15 mouse cellular contexts compared by ENCODE assay signal in the genomic region with DNA sequence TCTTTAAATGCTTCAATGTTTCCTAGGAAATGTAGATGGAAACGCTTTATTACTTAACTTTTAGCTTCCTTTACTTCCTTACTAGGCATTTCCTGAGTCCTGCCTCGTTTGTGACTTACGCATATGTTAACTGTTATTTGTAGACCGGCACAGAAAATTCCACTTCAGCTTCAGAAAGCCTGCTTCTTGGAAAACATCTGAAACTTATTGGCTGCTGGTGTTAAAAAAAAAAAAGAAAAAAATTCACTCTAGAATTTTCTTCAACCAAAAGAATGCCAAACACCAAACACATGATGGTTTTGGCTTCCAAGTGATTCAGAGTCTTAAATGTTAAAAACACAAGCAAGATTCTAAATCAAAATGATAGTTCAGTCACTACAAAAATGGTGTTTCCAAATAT. TPM values are rescaled to one million over a fixed set of nuclear protein-coding genes. Genes with fewer than 3 reads are reported as not detected.
DNase-seq lines count a peak whose midpoint lies in the region; ATAC-seq lines count a peak whose summit lies in the region.
"Had no signal": no experiment of that assay in that cellular context is flagged by ENCODE, and none has a peak within 500 bp of the region (broad histone marks: within the 10 kb centered on the region; RNA-seq: fewer than 3 reads in every experiment).

No protein-coding gene starts in this region.

- no peaks in the 10 kb centered on the region for H3K36me3 ChIP-seq in hindbrain, embryonic 10.5 days
- H3K36me3 ChIP-seq in hindbrain, embryonic 13.5 days: no peaks in the 10 kb centered on the region
- no peaks in the 10 kb centered on the region for H3K36me3 ChIP-seq in embryonic facial prominence, embryonic 11.5 days (replicated peaks; ENCODE audit: control insufficient read depth, insufficient read depth, low read depth, low read length)
- peaks cover 28% of the 10 kb centered on the region for H3K36me3 ChIP-seq in limb, embryonic 10.5 days
- H3K36me3 ChIP-seq: midbrain, embryonic 15.5 days; neural tube, embryonic 12.5 days had no signal

- no peak for ATAC-seq in hindbrain, embryonic 13.5 days (ENCODE audit: low FRiP score)
- no peak for ATAC-seq in embryonic facial prominence, embryonic 11.5 days (replicated peaks; ENCODE audit: insufficient number of reproducible peaks, low FRiP score, low TSS enrichment, low read depth)
- ATAC-seq: inflammation-experienced regulatory T-cells, adult 6 months; midbrain, embryonic 15.5 days had no signal

- no peak overlapping the region for H3K4me2 ChIP-seq in hindbrain, embryonic 13.5 days
- peak overlapping the region; percentile 25 for H3K4me2 ChIP-seq in embryonic facial prominence, embryonic 11.5 days (ENCODE audit: low read depth, low read length)
- H3K4me2 ChIP-seq: midbrain, embryonic 15.5 days had no signal

- H3K27ac ChIP-seq in hindbrain, embryonic 10.5 days: no peak overlapping the region
- H3K27ac ChIP-seq in hindbrain, embryonic 13.5 days: no peak overlapping the region
- H3K27ac ChIP-seq in embryonic facial prominence, embryonic 11.5 days (replicated peaks; ENCODE audit: low read depth, low read length): no peak overlapping the region; the same call in 1 of the 2 replicates
- H3K27ac ChIP-seq in limb, embryonic 10.5 days: peak overlapping the region; percentile 92
- H3K27ac ChIP-seq: midbrain, embryonic 15.5 days; neural tube, embryonic 12.5 days had no signal

- peak overlapping the region; percentile 6; the same call in 1 of the 2 replicates for H3K4me3 ChIP-seq in hindbrain, embryonic 10.5 days
- no peak overlapping the region for H3K4me3 ChIP-seq in hindbrain, embryonic 13.5 days
- peak overlapping the region; percentile 30 for H3K4me3 ChIP-seq in embryonic facial prominence, embryonic 11.5 days (ENCODE audit: low read depth, low read length)
- peak overlapping the region; percentile 71 for H3K4me3 ChIP-seq in limb, embryonic 10.5 days
- H3K4me3 ChIP-seq: midbrain, embryonic 15.5 days; neural tube, embryonic 12.5 days had no signal

- peaks cover 35% of the 10 kb centered on the region for H3K27me3 ChIP-seq in hindbrain, embryonic 10.5 days (ENCODE audit: insufficient read depth, poor library complexity, severe bottlenecking)
- H3K27me3 ChIP-seq in hindbrain, embryonic 13.5 days: peaks cover 37% of the 10 kb centered on the region
- H3K27me3 ChIP-seq in embryonic facial prominence, embryonic 11.5 days (ENCODE audit: control insufficient read depth, insufficient read depth, low read length): no peaks in the 10 kb centered on the region
- H3K27me3 ChIP-seq in limb, embryonic 10.5 days (ENCODE audit: low read depth, poor library complexity, severe bottlenecking): no peaks in the 10 kb centered on the region

- H3K9me3 ChIP-seq in hindbrain, embryonic 10.5 days: no peaks in the 10 kb centered on the region
- H3K9me3 ChIP-seq in hindbrain, embryonic 13.5 days: no peaks in the 10 kb centered on the region
- H3K9me3 ChIP-seq in embryonic facial prominence, embryonic 11.5 days (replicated peaks; ENCODE audit: control insufficient read depth, low read length): no peaks in the 10 kb centered on the region
- no peaks in the 10 kb centered on the region for H3K9me3 ChIP-seq in limb, embryonic 10.5 days (replicated peaks)
- H3K9me3 ChIP-seq: midbrain, embryonic 15.5 days; neural tube, embryonic 12.5 days had no signal

- DNase-seq in hindbrain, embryonic 10.5 days (ENCODE audit: low spot score): no peak
- peak; percentile 79 for DNase-seq in NIH3T3 (ENCODE audit: low read depth)
- peak; percentile 62 for DNase-seq in embryonic facial prominence, embryonic 11.5 days (ENCODE audit: low spot score)
- no peak for DNase-seq in limb, embryonic 10.5 days (ENCODE audit: low spot score)
- no peak for DNase-seq in adrenal gland, adult (ENCODE audit: inconsistent age in 2 of 2, low spot score in 1 of 2)
- DNase-seq in right cerebral cortex, postnatal 10 days (ENCODE audit: low spot score in 2 of 2): no peak
- DNase-seq in embryo, embryonic 10 days (ENCODE audit: low spot score): no peak
- DNase-seq: cerebellum, postnatal 10 days; heart, postnatal 10 days; layer of hippocampus, adult 9-11 months; lung, postnatal 36 days had no signal

- H3K9ac ChIP-seq in hindbrain, embryonic 13.5 days: no peak overlapping the region
- H3K9ac ChIP-seq in embryonic facial prominence, embryonic 11.5 days (replicated peaks; ENCODE audit: low read length): 0 out of 2 replicates have a peak overlapping the region, but pooled peaks have one; percentile 30
- H3K9ac ChIP-seq: midbrain, embryonic 15.5 days; neural tube, embryonic 12.5 days had no signal

- peaks cover 18% of the 10 kb centered on the region; the same call in 1 of the 2 replicates for H3K4me1 ChIP-seq in hindbrain, embryonic 10.5 days (replicated peaks)
- H3K4me1 ChIP-seq in hindbrain, embryonic 13.5 days (replicated peaks): peaks cover 20% of the 10 kb centered on the region
- H3K4me1 ChIP-seq in embryonic facial prominence, embryonic 11.5 days (ENCODE audit: control insufficient read depth, insufficient read depth, low read length): no peaks in the 10 kb centered on the region
- H3K4me1 ChIP-seq in limb, embryonic 10.5 days: peaks cover 19% of the 10 kb centered on the region

- WGBS in hindbrain, embryonic 10.5 days: 74% methylated on average over 4 of the region's 4 CpGs
- 86% methylated on average over 4 of the region's 4 CpGs for WGBS in hindbrain, embryonic 13.5 days
- WGBS in embryonic facial prominence, embryonic 11.5 days: 33% methylated on average over 4 of the region's 4 CpGs
- 46% methylated on average over 4 of the region's 4 CpGs for WGBS in limb, embryonic 10.5 days

RNA-seq across cellular contexts. Expression of a gene that starts 3.4 kb away (rescaled TPM):
- 13.7 and 15.7 TPM in 2 replicates for polyA plus RNA-seq in hindbrain, embryonic 10.5 days (2016; fragmentation: Nextera tagmentation; extraction: Ambion mirVana)
- 4.3 and 4.4 TPM in 2 replicates for polyA plus RNA-seq in hindbrain, embryonic 13.5 days (2015; fragmentation: Nextera tagmentation; extraction: Ambion mirVana)
- polyA plus RNA-seq in embryonic facial prominence, embryonic 11.5 days (2014; fragmentation: Nextera tagmentation; extraction: Ambion mirVana): 40.2 and 42.3 TPM in 2 replicates
- polyA plus RNA-seq in limb, embryonic 10.5 days (2016; fragmentation: Nextera tagmentation; extraction: Ambion mirVana): 58.8 and 63.8 TPM in 2 replicates

RNA-seq across cellular contexts. Expression of a gene that starts 39.7 kb away (rescaled TPM):
- polyA plus RNA-seq in hindbrain, embryonic 10.5 days (2016; fragmentation: Nextera tagmentation; extraction: Ambion mirVana): 42.4 and 45.2 TPM in 2 replicates
- polyA plus RNA-seq in hindbrain, embryonic 13.5 days (2015; fragmentation: Nextera tagmentation; extraction: Ambion mirVana): 43.1 and 49.4 TPM in 2 replicates
- 51.1 and 51.7 TPM in 2 replicates for polyA plus RNA-seq in embryonic facial prominence, embryonic 11.5 days (2014; fragmentation: Nextera tagmentation; extraction: Ambion mirVana)
- polyA plus RNA-seq in limb, embryonic 10.5 days (2016; fragmentation: Nextera tagmentation; extraction: Ambion mirVana): 52.2 and 57.8 TPM in 2 replicates

Comparison
In these comparisons a context has a peak if more than half of its experiments do, and no peak if none do; other contexts are left out.
1. DNase-seq: peak in NIH3T3 (single experiment) and embryonic facial prominence, embryonic 11.5 days (single experiment); none in hindbrain, embryonic 10.5 days (single experiment), limb, embryonic 10.5 days (single experiment), adrenal gland, adult (0 of 2), right cerebral cortex, postnatal 10 days (0 of 2) and embryo, embryonic 10 days (single experiment).